Mouse (Mus musculus) limb, embryonic 15.5 days (tissue): ENCODE data around the gene Rnf222. TPM values are rescaled to one million over a fixed set of nuclear protein-coding genes. Genes with fewer than 3 reads are reported as not detected.

Experiments used
- ATAC-seq: fragments of 200-750 bp; cut with Nextera tagmentation; 2 replicates; pipeline ENCODE4 v1.8.0; 2017; ENCODE audit warnings: low read depth, moderate TSS enrichment; ENCODE audit not compliant: insufficient number of reproducible peaks, low FRiP score, low TSS enrichment
- H3K27ac ChIP-seq: fragments of 300-500 bp; sonication (generic); 2 replicates; pipeline ENCODE4 v1.5.1; 2015; ENCODE audit warnings: moderate library complexity, mild to moderate bottlenecking, inconsistent platforms
- H3K27me3 ChIP-seq: fragments of 300-500 bp; sonication (generic); 2 replicates; pipeline ENCODE4 v1.6.1; 2015; ENCODE audit warnings: inconsistent platforms
- H3K36me3 ChIP-seq: fragments of 300-500 bp; sonication (generic); 2 replicates; pipeline ENCODE4 v1.6.1; 2015; ENCODE audit warnings: inconsistent platforms
- H3K4me1 ChIP-seq: fragments of 300-500 bp; sonication (generic); 2 replicates; pipeline ENCODE4 v1.6.1; 2015; ENCODE audit warnings: inconsistent platforms
- H3K4me2 ChIP-seq: fragments of 300-500 bp; sonication (generic); 2 replicates; pipeline ENCODE4 v1.6.1; 2015; ENCODE audit warnings: mild to moderate bottlenecking, inconsistent platforms
- H3K4me3 ChIP-seq: fragments of 300-500 bp; sonication (generic); 2 replicates; pipeline ENCODE4 v1.5.1; 2015; ENCODE audit warnings: mild to moderate bottlenecking, inconsistent platforms
- H3K9ac ChIP-seq: fragments of 300-500 bp; sonication (generic); 2 replicates; pipeline ENCODE4 v1.6.1; 2015; ENCODE audit warnings: inconsistent platforms
- H3K9me3 ChIP-seq: fragments of 300-500 bp; sonication (generic); 2 replicates; pipeline ENCODE4 v1.6.1; 2016; ENCODE audit warnings: inconsistent platforms
- WGBS: fragments of 180-500 bp; shearing (Covaris S2); methylation state at CpG from one replicate; pipeline ENCODE4 v1.1.7; 2015; 5-methylcytosine and 5-hydroxymethylcytosine counted together
- polyA plus RNA-seq: library from polyadenylated mRNA; unstranded; fragments of >200 nt; fragmentation: Nextera tagmentation; extraction: Ambion mirVana; gene quantifications from 2 replicates; pipeline ENCODE4 v1.2.1, GENCODE M21; 2015

The Rnf222 gene
- polyA plus RNA-seq, 1 experiment from 2014 or later, result 4.2 TPM

DNA sequence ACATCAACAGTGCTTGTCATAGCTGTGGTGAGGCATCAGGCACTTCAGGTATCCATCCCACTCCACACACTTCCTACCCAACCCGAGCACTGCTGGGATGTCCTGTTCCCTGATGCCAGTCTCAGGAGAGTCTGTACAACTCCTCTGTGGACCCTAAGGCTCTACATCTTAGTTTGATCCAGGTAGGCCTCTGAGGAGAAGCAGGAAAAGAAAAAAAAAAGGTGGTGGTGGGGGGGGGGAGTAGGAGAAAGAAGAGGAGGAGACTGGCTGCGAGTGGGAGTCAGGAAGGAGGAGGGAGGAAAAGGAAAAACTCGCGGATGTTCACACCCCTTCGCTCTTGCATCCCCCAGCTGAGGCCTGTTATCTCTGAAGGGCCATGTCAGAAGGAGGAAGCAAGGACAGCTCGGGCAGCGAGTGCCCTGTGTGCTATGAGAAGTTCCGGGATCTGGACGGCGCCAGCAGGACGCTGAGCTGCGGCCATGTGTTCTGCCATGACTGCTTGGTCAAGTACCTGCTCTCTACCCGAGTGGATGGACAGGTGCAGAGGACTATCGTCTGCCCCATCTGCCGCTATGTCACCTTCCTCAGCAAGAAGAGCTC lies 4.0 kb downstream of the Rnf222 start:
- Histone ChIP-seq H3K36me3 (no peaks in the 10 kb centered on the region), H3K4me1 (0 out of 2 replicates have a peak, but pooled peaks cover 6% of the 10 kb centered on the region), H3K9me3 (no peaks in the 10 kb centered on the region), H3K27me3 (no peaks in the 10 kb centered on the region), H3K9ac (no peak overlapping the region), H3K27ac (no peak overlapping the region), H3K4me3 (no peak overlapping the region), H3K4me2 (no peak overlapping the region)
- 77% methylated on average over 15 of the region's 15 CpGs for WGBS
- no peak for ATAC-seq

DNA sequence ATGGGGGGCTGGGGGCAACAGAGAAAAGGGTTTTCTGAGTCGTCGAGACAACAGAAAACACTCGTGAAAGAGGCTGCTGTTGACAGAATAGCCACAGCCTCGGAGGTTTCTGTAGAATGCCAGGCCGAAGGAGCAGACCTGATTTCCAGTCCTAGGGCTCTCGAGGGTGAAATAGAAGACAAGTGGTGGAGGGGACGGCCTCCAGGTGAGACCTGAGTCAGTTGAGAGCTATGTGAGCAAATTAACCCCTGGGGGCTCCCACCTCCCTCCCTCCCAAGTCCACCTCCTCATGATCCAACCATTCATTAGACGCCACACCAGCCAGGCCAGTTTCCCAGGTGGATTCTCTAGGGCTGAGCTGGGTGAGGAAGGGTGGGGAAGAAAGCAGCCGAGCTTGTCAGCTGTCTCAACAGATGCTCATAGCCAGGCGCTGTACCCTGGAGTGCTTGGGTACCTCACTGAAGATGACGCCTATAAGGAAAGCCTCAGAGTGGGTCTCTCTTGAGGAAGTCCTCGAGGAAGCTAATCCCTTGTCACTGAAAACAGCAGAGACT lies 5.6 kb downstream of the Rnf222 start:
- H3K27ac ChIP-seq, result no peak overlapping the region
- H3K36me3 ChIP-seq, result no peaks in the 10 kb centered on the region
- no peaks in the 10 kb centered on the region for H3K9me3 ChIP-seq
- 52% methylated on average over 12 of the region's 12 CpGs for WGBS
- no peaks in the 10 kb centered on the region for H3K27me3 ChIP-seq
- no peak for ATAC-seq
- H3K4me2 ChIP-seq, result no peak overlapping the region
- no peak overlapping the region for H3K9ac ChIP-seq
- 0 out of 2 replicates have a peak, but pooled peaks cover 6% of the 10 kb centered on the region for H3K4me1 ChIP-seq
- H3K4me3 ChIP-seq, result no peak overlapping the region

- Histone ChIP-seq H3K9me3 (no peaks in the 10 kb centered on the region), H3K4me3 (no peak overlapping the region), H3K36me3 (no peaks in the 10 kb centered on the region), H3K27me3 (peaks cover 5% of the 10 kb centered on the region; the same call in 1 of the 2 replicates), H3K4me1 (peaks cover 11% of the 10 kb centered on the region; the same call in 1 of the 2 replicates), H3K9ac (no peak overlapping the region), H3K27ac (no peak overlapping the region), H3K4me2 (no peak overlapping the region)
- no peak for ATAC-seq
- WGBS, result 93% methylated on average over 5 of the region's 5 CpGs
Observed at GRCm38 (mm10) chr11:68896247-68896646, 7.9 kb downstream of the Rnf222 start.

- no peak overlapping the region for H3K9ac ChIP-seq
- H3K4me2 ChIP-seq, result no peak overlapping the region
- no peak overlapping the region for H3K4me3 ChIP-seq
- H3K9me3 ChIP-seq, result no peaks in the 10 kb centered on the region
- H3K36me3 ChIP-seq, result no peaks in the 10 kb centered on the region
- peaks cover 5% of the 10 kb centered on the region; the same call in 1 of the 2 replicates for H3K27me3 ChIP-seq
- no peak for ATAC-seq
- WGBS, result 53% methylated on average over 4 of the region's 4 CpGs
- peaks cover 11% of the 10 kb centered on the region; the same call in 1 of the 2 replicates for H3K4me1 ChIP-seq
- H3K27ac ChIP-seq, result no peak overlapping the region
Observed at GRCm38 (mm10) chr11:68897120-68897519, 8.8 kb downstream of the Rnf222 start.

GRCm38 (mm10) chr11:68897838-68898237 lies 9.5 kb downstream of the Rnf222 start:
- no peaks in the 10 kb centered on the region for H3K9me3 ChIP-seq
- peaks cover 2% of the 10 kb centered on the region for H3K36me3 ChIP-seq
- no peak overlapping the region for H3K27ac ChIP-seq
- 68% methylated on average over 6 of the region's 6 CpGs for WGBS
- no peak overlapping the region for H3K4me2 ChIP-seq
- peaks cover 16% of the 10 kb centered on the region for H3K4me1 ChIP-seq
- peaks cover 5% of the 10 kb centered on the region; the same call in 1 of the 2 replicates for H3K27me3 ChIP-seq
- no peak overlapping the region for H3K9ac ChIP-seq
- H3K4me3 ChIP-seq, result no peak overlapping the region
- ATAC-seq, result no peak

DNA sequence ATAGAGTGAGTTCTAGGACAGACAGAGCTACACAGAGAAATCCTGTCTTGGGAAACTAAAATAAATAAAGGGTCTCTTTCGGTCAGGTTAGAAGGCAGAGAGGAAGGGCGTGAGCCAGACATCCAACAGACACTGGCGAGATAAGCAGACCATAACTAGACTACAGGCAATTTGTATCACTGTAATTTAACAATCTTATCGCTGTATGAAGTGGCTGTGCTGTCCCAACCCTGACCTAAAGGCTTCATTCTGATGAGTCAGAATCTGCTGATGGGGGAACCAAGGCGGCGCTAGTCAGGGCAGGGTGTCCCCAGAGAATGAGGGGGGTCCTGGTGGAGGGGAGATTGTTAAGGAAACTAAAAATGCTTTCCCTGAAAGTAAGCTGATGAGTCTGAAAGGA lies 10.4 kb downstream of the Rnf222 start:
- no peak overlapping the region for H3K27ac ChIP-seq
- H3K4me3 ChIP-seq, result no peak overlapping the region
- H3K9me3 ChIP-seq, result no peaks in the 10 kb centered on the region
- ATAC-seq, result no peak
- peaks cover 14% of the 10 kb centered on the region for H3K4me1 ChIP-seq
- no peak overlapping the region for H3K4me2 ChIP-seq
- H3K27me3 ChIP-seq, result peaks cover 5% of the 10 kb centered on the region; the same call in 1 of the 2 replicates
- WGBS, result 88% methylated on average over 6 of the region's 6 CpGs
- peaks cover 11% of the 10 kb centered on the region for H3K36me3 ChIP-seq
- H3K9ac ChIP-seq, result no peak overlapping the region

GRCm38 (mm10) chr11:68899815-68900214 lies 11.5 kb downstream of the Rnf222 start:
- peaks cover 5% of the 10 kb centered on the region; the same call in 1 of the 2 replicates for H3K27me3 ChIP-seq
- H3K36me3 ChIP-seq, result peaks cover 21% of the 10 kb centered on the region
- H3K9me3 ChIP-seq, result no peaks in the 10 kb centered on the region
- H3K4me1 ChIP-seq, result peaks cover 10% of the 10 kb centered on the region
- no peak overlapping the region for H3K9ac ChIP-seq
- ATAC-seq, result no peak
- no peak overlapping the region for H3K27ac ChIP-seq
- H3K4me3 ChIP-seq, result no peak overlapping the region
- WGBS, result 81% methylated on average over 8 of the region's 8 CpGs
- H3K4me2 ChIP-seq, result no peak overlapping the region

DNA sequence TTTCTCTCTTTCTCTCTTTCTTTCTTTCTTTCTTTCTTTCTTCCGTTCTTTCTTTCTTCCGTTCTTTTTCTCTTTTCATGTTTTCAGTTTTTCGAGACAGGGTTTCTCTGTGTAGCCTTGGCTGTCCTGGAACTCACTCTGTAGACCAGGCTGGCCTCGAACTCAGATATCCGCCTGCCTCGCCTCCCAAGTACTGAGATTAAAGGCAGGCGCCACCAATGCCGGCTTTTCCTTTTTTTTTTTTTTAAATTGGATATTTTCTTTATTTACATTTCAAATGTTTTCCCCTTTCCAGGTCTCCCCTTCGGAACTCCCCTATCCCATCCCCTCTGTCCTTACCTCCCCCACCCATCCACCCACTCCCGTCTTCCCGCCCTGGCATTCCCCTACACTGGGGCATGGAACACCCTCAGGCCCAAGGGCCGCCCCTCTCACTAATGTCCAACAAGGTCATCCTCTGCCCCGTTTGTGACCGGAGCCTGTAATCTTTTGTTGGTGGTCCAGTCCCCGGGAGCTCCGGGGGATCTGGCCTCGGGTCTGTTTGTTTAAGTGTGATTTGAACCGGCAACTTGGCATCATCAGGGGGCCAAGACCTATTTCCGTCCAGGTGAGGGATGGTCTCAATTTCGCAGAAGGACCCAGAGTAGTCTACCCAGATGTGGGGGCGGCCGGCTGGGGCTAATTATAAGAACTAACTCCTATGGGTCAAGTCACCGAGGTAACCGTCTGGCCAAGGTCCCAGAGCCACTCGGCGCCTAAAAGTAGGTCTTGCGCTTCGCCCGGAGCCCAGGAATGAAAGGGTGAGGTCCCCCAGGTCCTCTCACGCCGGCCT lies 12.4 kb downstream of the Rnf222 start:
- Histone ChIP-seq H3K9ac (peak overlapping the region; percentile 37; the same call in 1 of the 2 replicates), H3K27me3 (peaks cover 5% of the 10 kb centered on the region; the same call in 1 of the 2 replicates), H3K9me3 (no peaks in the 10 kb centered on the region), H3K4me2 (peak overlapping the region; percentile 77), H3K27ac (peak overlapping the region; percentile 38; the same call in 1 of the 2 replicates), H3K36me3 (peaks cover 31% of the 10 kb centered on the region), H3K4me3 (peak overlapping the region; percentile 80), H3K4me1 (peaks cover 14% of the 10 kb centered on the region)
- 27% methylated on average over 31 of the region's 31 CpGs for WGBS
- ATAC-seq, result peak; percentile 33; the same call in 1 of the 2 replicates

- H3K4me2 ChIP-seq, result peak within 1 kb of the TSS; percentile 77
- peaks cover 16% of the 10 kb centered on the region for H3K4me1 ChIP-seq
- peak within 1 kb of the TSS; percentile 96 for H3K27ac ChIP-seq
- WGBS, result under 1% methylated on average over 52 of the region's 52 CpGs
- H3K36me3 ChIP-seq, result peaks cover 38% of the 10 kb centered on the region
- H3K9ac ChIP-seq, result peak within 1 kb of the TSS; percentile 95
- H3K4me3 ChIP-seq, result peak within 1 kb of the TSS; percentile 80
- peaks cover 5% of the 10 kb centered on the region; the same call in 1 of the 2 replicates for H3K27me3 ChIP-seq
- no peaks in the 10 kb centered on the region for H3K9me3 ChIP-seq
- ATAC-seq, result peak; percentile 84
Observed at GRCm38 (mm10) chr11:68901351-68902046, 13.1 kb downstream of the Rnf222 start, which contains the start of gene Rpl26. Rpl26 (plus strand) TSS chr11:68901583.

- ATAC-seq, result no peak
- H3K9me3 ChIP-seq, result no peaks in the 10 kb centered on the region
- H3K27ac ChIP-seq, result peak overlapping the region; percentile 96
- H3K4me1 ChIP-seq, result peaks cover 20% of the 10 kb centered on the region
- peak overlapping the region; percentile 95 for H3K9ac ChIP-seq
- under 1% methylated on average over 10 of the region's 10 CpGs for WGBS
- H3K27me3 ChIP-seq, result peaks cover 5% of the 10 kb centered on the region; the same call in 1 of the 2 replicates
- peak overlapping the region; percentile 80 for H3K4me3 ChIP-seq
- H3K36me3 ChIP-seq, result peaks cover 40% of the 10 kb centered on the region
- peak overlapping the region; percentile 49 for H3K4me2 ChIP-seq
Observed at GRCm38 (mm10) chr11:68902047-68902364, 13.7 kb downstream of the Rnf222 start.

- 3% methylated on average over 11 of the region's 11 CpGs for WGBS
- H3K9me3 ChIP-seq, result no peaks in the 10 kb centered on the region
Observed at GRCm38 (mm10) chr11:68902367-68902766, 14.0 kb downstream of the Rnf222 start.

More at GRCm38 (mm10) chr11:68902367-68902766, 14.0 kb downstream of the Rnf222 start:
- H3K4me2 ChIP-seq, result peak overlapping the region; percentile 49
- H3K36me3 ChIP-seq, result peaks cover 40% of the 10 kb centered on the region
- H3K9ac ChIP-seq, result peak overlapping the region; percentile 95
- peaks cover 5% of the 10 kb centered on the region; the same call in 1 of the 2 replicates for H3K27me3 ChIP-seq
- no peak overlapping the region for H3K27ac ChIP-seq
- H3K4me1 ChIP-seq, result peaks cover 20% of the 10 kb centered on the region
- ATAC-seq, result no peak
- H3K4me3 ChIP-seq, result peak overlapping the region; percentile 80
